Mouse (Mus musculus) testis, postnatal 14 days (tissue): ENCODE measurements around the gene Gm20388.

Experiments used
- DNase-seq: peaks from one replicate; pipeline ENCODE4 v3.0.0; 2021; ENCODE audit warnings: low spot score

Gene Gm20388

DNA sequence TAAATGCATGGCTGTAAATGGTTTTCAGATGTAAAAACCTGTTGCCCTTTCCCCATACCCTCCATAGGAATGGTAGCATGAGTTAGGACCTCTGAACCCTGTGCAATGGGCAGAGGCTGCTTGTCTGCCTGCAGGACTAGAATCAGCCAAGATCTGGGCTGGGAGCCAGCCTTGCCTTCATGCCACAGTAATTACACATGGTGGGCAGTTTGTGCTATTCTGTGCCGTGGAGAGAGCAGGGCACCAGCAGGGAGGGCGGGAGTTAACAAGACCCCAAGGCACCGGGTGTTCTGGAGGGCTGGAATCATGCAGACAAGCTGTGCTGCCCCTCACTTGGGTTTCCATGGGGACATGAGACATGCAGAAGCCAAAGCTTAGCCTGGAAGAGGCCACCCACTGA, 2894.7 kb downstream of the Gm20388 start:
- DNase-seq, result no peak

DNA sequence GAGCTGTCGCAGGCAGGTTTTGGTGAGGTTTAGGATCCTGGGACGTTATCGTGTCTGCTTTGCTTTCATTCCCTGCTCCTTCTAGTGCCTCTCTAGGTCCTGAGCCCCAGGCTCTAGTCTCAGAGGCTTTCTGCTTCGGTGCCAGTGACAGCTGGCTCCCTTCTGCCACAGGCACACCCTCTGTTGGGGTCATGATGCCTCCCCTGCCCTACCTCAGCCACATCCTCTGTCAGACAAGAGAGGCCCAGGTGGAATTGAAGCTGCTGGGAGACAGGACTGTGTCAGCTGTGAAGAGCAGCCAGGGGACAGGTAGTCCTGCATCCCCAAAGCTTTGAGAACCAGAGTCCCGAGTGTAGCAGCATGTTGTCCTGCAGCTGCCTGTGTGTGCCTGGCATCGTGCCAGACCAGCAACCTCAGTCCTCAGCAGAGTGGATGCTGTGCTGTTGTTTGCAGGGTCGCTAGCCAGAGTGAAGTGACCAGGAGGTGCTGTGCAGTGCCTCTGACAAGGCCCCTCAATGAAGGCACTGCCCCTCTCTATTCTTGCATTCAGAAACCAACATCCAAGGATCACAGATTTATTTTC, 2896.4 kb downstream of the Gm20388 start:
- no peak for DNase-seq

DNA sequence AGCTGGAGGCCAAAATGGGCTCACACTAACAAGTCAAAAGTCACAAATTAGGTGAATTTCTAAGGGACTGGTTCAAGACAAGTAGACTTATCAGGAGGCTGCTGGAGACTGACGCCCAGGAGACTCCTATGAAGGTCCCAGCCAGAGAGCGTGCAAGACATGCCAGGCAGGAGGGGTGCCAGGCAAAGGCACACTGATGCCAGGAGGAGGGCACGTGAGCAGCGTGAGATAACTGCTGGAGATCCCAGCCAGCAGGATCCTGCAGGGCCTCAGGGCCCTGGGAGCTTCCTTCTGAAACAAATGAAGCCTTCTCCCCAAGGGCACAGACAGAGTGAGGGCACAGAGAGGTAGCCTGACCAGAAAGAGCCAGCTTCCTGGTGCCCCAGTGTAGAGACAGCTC, 2897.3 kb downstream of the Gm20388 start:
- DNase-seq, result no peak

DNA sequence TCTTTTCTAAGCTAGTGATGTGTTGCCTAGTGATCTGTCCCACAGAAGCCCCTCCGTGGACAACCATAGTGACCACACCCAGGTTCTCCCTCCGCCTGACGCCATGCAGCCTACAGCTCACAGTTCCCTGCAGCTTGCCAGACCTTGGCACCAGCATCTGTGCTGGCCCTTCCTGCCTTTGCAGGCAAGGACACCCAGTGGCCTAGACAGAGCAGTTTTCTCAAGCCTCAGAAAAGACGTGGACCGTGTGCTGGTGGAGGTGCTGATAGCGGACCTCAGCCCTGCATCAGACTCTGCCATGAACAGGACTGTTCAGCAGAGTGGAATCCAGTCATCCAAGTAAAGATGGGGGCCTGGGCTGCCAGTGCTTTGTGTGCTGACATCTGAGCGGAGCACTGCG, 2899.7 kb downstream of the Gm20388 start:
- DNase-seq, result no peak

DNA sequence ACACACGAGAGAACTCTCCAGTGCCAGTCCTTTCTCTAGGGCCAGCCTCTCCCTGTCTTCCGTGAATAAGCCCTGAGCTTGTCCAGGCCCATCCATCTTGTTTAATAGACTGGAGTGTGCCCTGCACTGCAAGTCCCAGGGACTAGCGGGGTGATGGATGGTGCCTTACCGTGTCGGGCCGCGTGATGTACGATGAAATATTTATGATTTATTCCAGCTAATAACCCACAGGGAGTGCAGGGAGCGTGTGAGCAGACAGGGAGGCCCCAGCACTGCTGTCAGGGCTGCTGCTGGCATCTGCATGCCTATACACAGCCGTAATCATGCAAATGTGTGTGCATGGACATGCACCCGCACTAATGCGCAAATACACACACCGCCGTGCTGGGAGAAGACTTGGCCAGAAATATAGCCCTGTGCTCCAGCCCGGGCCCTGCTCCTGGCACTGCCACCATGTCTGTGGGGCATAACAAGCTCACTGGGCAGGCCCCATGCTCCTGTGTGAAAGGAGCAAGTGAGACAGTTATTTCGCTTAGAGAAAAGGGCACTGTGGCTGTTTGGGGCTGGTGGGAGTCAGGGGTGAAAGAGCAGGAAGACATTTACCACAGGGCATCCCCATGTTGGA, 2901.3 kb downstream of the Gm20388 start:
- DNase-seq, result no peak

DNA sequence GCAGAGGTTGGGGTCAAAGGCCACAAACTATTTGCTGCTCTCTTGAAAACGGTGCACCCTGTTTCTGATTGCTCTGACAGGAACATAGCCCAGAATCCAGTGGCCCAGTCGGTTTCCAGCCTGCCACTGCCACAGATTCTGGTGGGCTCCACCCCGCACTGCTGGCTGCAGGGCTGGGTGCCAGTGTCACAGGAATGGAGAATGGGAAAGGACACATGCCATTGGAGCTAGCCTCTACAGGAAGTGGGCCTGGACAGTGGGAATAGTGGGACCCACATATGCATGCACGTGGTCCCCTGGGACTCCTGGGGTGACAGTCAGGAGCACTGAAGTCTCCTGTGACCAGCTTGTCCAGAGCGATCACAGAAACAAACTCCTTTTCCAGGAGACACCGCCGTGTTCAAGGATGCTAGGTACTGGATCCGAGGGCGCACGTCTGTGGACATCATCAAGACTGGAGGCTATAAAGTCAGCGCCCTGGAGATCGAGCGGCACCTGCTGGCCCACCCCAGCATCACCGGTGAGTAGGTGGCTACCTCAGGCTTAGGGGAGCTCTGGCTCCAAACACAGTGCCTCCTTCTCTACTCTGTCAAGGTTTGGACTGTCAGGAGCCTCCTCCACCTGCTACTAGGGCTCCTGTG, 2902.1 kb downstream of the Gm20388 start:
- DNase-seq, result no peak

DNA sequence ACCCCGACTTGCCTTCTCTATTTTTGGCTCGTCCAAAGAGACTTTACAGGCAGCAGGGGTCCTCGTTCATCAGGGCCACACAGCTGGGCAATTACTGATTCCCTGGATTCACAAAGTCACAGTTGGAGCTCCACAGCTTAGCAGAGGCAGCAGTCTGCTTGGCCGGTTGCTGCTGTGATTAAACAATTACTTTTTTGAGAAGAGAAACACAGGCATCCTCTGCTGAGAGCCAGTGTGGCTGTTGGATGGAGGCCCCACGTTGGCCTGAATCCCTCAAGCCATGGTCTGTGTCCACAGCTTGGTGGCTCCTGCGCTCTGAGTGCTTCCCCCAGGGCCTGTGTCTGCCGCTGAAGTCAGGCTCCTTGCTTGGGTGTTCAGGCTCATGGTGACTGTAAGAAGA, 2904.0 kb downstream of the Gm20388 start:
- no peak for DNase-seq

DNA sequence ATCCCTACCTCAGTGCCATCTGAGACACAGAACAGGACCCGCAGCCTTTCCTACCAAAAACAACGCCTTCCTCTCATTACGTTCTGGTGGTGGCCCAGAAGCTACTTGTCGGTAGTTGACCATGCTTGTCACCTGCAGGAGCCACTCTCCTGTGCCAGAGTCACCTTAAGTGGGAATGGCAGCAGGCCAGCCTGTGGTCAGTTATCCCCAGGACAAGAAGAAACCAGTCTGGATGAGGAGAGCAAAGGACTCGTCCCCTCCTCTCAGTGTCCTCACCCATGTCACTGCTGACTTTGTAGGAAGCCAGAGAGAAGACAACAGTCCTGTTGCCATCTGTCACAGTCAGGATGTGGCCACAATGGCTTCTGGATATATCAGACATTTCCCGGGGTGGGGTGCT, 2906.3 kb downstream of the Gm20388 start:
- DNase-seq, result no peak

DNA sequence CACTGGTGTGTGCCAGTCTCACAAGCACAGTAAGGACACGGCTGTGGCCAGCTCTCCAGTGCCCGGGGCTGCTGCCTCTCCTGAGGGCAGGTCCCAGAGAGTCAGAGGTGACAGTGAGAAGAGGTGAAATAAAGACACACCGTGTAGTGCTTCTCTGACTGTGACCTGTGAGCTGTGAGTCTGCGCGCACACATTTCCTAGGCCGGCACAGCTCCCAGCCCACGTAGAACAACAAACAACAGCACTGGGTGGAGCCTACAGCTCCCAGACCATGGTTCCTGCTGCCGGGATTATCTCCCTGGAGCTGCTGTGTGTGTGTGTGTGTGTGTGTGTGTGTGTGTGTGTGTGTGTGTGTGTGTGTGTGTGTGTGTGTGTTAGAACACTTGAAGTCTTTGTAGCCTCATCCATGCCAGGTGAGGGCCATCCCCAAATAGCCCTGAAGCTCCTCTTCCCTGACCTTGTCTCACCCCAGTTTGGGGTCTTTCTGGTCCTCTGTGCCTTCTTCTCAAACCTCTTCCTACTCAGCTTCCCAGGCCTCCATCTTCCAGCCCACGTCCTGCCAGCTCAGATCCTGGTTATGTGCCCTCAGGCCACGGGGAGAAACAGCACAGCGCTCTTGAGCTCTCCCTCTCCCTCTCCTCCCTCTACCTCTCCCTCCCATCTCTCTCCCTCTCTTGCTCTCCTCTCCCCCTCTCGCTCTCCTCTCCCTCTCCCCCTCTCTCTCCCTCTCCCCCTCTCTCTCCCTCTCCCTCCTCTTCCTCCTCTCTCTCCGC, 2907.3 kb downstream of the Gm20388 start:
- DNase-seq, result no peak

DNA sequence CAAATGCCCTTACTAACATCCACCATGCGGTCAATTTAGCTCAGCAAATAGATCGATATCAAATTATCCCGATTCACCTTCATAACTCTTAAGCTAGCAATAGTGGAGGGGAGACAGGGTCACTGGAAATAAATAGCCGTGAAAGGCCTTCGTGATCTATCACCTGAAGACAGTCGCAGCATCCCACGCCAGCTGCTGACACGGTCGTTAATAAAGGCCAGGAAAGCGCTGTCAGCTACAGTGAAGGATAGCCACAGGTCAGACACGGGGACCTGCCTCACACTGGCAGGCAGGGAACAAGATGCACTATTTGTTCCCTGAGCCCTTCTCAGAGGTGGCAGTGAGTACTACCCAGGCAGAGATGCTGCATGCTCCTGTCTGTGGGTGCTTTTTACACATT, 2909.1 kb downstream of the Gm20388 start:
- no peak for DNase-seq

DNA sequence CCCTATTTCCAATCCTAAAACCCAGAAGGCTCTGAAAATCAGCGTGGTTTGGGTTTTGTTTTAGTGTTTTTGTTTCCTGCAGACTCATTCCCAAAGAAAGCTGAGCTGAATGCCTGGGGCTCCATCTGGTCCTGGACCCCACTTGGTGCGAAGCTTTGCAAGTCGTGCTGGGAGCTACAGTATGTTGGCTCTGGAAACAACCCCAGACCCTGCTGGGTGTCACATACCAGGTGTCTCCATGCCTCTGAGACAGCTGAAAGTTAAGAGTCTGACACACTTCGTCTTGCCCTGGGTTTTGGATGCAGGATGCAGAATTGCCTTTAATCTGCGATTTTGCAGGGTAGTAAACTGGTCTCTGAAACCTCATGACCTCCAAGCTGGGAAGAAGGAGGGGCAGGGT, 2913.9 kb downstream of the Gm20388 start:
- DNase-seq, result no peak

DNA sequence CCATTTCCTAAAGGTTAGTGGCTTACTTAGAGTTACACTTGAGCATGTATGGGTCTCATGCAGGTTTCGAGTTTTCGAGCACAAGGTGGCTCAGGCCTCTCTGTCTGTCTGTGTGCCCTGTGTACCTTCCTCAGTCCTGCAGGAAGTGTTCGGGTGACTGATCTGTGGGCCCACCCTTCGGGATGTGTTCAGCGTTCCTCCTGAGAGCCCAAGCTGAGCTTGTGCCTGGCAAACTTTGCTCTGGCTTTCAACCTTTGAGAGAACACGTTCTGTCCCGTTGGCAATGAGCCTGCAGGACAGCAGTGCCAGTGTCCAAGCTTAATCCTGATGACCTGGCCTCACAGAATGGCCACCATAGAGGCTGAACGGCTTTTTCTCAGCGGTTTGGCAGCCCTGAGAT, 2914.3 kb downstream of the Gm20388 start:
- DNase-seq, result no peak

DNA sequence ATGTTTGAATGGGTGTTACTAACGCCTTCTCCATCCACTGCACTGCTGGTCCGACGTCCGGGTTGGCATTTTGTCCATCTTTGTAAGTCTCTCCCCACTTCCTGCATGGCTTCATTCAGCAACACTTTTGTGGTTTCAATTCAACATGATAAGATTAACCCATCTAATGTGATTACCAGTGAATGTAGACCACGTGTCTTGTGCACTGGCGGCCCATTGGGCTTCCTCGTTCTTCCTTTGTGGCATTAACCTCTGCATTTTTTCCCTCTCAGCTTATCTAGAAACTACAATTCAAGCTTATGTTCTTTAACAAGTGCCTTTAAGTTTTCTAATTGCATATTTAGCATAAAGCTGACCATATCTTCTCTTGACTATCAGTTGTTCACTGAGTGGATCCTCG, 2914.8 kb downstream of the Gm20388 start:
- no peak for DNase-seq

DNA sequence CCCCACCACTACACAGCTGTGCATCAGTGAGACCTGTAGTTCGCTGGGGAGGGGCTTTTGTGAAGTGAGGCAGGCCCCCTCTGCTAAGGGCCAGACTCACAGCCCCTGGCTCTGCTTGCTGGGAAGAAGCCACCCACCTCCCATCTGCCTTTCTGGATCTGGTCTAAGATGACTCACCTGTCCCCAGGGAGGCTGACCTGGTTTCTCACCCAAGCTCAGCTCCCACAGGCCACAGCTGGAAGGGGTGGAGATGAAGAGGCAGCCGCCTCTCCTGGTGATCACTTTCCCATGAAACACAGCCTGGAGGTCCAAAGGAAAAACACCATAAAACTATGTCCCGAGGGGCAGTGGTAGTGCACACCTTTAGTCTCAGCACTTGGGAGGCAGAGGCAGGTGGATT, 2918.8 kb downstream of the Gm20388 start:
- no peak for DNase-seq

DNA sequence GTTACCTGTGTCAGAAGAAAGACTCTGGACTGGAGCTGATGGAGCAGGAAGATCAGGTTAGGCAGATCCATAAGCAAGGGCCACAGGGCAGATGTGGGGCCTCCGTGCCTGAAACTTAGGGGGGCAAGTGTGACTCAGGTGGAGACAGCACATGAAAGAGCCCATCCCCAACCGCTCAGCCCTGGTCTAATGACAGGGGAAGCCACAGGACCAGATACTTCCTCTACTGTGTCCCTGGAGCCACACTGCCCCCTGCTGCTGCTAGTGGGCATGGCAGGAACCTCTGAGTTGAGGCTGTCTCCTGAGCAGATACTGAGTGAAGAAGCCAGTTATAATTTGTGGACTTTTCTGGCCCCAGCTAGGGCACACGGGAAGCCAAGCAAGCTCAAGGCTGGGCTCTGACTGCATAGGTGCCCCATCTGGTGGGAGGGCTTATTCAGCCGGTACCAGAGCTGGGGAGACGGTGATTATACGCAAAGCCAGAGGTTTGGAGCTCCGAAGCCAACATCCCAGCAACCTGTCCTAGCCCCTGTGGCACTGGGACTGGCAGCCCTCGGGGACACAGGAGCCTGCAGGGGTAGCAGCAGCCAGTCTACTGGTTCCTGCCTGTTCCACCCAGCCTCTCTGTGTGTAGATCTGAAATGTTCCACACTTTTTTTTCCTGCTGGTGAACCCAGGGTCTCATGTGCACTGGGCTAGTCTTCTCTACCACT, 2919.9 kb downstream of the Gm20388 start:
- DNase-seq, result peak; percentile 55

DNA sequence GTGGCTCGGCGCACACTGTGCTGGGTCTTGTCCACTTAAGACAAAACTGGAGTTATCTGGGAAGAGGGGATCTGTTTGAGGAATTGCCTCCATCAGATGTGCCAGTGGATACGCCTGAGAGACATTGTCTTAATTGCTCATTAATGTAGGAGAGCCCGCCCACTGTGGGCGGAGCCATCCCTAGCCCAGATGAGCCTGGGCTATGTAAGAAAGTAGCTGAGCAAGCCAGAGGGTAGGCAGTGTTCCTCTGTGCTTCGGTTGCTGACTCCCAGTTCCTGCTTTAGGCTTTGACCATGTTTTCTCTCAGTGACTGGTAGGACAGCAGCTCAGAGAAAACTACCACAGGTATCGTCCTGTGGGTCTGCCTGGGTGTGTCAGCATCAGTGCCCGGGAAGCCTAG, 2923.8 kb downstream of the Gm20388 start:
- DNase-seq, result no peak

DNA sequence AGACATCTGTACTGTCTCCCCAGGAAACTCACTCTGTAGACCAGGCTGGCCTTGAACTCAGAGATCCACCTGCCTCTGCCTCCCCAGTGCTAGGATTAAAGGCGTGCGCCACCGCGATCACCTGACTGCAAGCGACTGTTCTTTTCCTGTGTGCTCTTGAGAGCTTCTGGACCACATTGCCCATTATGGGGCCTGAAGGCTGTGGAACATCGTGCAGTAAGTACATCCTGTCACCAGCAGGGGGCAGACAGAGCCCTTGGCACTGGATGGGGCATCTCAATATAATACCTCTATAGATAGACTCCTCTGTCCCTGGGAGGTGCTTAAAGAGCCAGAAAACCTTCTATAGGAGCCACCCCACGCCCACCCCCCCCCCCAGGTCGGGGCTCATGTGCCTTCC, 2924.3 kb downstream of the Gm20388 start:
- peak; percentile 38 for DNase-seq

DNA sequence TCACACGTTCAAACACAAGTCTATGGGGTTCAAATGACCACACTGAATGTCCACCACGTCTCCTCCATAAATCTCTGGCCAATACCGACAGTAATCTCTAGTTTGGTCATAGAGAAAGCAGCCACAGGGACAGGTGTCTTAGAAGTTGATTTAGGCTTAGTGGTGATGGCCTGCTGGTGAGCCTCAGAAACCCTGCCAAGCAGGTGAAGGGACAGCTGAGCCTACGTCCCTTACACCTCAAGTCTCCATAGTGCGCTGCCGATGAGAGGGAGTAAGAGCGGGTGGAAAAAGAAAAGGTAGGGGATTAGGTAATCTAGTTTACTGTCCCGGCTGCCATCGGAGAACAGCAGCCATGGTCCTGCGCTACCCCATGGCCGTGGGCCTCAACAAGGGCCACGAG, 2925.6 kb downstream of the Gm20388 start:
- DNase-seq, result no peak

DNA sequence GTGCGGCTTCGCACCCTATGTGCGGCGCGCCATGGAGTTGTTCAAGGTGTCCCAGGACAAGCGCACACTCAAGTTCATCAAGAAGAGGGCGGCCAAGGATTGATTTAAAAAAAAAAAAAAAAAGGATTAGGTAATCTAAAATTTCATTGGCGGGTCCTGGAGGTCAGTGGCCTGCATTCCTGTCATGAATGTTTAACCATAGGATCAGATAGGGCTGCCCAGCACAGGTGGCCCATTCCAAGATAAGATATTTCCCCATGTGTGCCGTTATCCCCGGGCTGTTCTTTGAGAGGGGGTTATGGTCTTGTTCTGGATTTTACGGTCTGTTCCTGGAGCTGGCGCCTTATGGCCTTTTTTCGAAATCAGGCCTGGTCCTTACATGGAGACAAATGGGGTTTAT, 2926.1 kb downstream of the Gm20388 start:
- DNase-seq, result no peak

DNA sequence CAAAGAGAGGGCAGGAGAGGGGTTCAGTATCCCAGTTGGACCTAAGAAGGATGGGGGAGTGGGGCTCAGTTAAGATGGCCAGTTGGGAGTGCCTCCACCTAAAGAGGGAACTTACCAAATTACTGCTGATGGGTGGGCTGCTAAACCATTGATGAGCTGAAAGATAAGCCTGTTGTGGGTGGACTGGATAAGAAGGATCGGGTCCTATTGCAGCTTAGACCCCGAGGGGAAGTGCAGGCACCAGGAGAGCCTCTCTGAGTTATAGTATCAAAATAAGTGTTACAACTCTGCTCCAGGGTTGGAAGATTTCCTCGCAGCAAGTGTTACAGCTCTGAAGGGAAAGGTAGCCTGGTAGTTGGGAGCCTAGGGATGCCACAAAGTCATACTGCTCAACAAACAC, 2933.5 kb downstream of the Gm20388 start:
- no peak for DNase-seq

DNA sequence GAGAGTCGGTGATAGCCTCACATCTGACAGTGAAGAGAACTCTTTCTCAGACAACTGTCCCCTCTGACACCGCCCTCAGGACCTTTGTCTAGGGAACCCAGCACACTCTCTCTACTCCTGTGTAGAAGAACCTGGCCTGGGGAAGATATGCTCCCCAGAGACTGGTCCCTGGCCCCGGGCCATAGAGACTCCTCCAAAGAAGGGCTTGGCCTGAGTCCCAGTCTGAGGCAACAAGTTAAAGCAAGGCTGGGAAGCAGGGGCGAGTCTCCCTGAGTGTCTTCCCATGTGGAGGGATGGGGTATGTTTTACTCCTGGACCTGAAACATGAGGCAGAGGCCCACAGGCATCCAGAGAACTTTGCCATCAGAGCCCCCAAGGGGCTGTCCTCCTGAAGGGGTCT, 2935.0 kb downstream of the Gm20388 start:
- DNase-seq, result no peak

DNA sequence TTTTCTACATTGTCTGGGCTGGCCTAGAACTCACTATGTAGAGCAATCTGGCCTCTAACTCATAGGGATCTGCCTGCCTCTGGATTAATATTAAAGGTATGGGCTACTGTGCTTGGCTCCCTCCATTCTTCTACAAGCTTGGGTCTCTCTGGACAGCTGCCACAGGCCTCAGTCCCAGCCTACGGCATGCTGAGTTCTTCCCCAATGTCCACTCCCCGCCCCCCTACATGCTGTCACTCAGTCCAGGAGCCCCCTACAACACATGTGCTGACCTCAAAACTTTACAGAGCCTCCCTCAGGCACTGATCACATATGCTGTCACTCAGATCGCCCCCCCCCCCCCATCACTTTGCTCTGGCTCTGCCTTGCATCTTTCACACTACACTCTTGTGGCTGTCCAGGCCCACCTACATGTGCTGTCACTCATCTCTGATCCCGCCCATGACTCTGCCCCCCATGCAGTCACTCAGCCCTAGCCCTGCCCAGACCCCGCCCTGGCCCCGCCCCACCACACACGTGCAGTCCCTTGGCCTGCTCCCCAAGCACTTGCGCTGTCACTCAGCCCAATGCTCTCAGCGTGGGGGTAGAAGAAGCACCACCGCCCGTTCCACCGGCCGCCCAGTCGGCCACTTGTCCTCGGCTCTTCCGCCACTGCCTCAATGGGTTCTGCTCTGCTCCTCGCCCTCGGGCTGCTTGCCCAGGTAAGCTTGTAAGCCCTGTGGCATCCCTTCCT, 2937.4 kb downstream of the Gm20388 start, which contains the start of gene Cdh15:
Gene Cdh15, plus strand, starts transcription at position 138 of the 733 bp plus-strand sequence.
- no peak for DNase-seq
